Mouse (Mus musculus) heart, postnatal 36 days (tissue): Measurements from ENCODE around the gene Olfr1123. TPM values are rescaled to one million over a fixed set of nuclear protein-coding genes. Genes with fewer than 3 reads are reported as not detected.
"Not testable (repeated sequence)": the region's sequence is repeated elsewhere in the genome, so short reads cannot be mapped to it uniquely, and the experiment has no call there.

Experiments used
- DNase-seq, 2 experiments: peaks; one replicate each; pipeline ENCODE4 v3.0.0; 2021 to 2022
- intact Hi-C: fragments of 180-260 bp; cut with DNase I; formaldehyde crosslinking; loops from one replicate; pipeline ENCODE4 v1.15.1; 2025
- total RNA-seq, 2 experiments: library from RNA; stranded (reverse); gene quantifications; 2 replicates each; pipeline ENCODE4 v1.2.3; 2021

Gene Olfr1123
- total RNA-seq, result not detected

DNA sequence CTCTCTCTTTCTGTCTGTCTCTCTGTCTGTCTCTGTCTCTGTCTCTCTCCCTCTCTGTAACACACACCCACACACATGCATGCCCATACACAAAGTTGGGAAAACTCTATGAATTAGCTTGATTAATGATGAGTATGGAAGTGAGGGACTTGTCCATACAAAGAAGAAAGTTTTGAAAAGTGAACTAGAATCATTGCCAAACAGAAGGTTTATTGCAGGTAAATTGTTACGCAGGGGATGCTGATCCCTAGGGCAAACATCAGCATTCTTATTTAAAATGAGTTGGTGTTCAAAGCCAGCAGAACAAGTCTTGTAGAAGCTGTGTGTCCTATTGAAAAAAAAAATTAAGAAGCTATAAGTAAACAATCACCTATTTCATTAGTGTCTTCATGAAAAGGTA lies at the start of gene Olfr1123:
Gene Olfr1123, plus strand, starts transcription at position 301 of the 400 bp plus-strand sequence.
- no peak for DNase-seq
- intact Hi-C loops, result no loop called here

DNA sequence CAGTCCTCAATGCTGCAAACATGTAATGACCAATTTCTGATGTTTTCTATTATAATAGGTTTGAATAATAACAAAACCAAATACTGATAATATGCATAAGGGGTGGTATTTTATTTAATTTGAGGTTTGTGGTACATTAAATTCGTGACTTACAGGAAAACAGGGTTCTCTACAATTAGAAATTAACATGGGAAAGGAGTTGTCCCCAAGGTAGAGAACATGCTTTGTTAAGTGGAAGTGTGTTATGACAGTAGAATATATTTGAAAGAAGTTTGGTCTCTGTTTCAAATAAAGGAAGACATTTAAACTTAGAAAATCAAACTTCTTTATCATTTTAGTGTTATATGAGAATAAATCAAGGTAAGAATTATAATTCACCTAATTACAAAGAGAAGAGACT lies 46.8 kb upstream of the Olfr1123 start, which contains the start of gene Olfr1121:
Gene Olfr1121, plus strand, starts transcription at position 301 of the 400 bp plus-strand sequence.
- intact Hi-C loops, result no loop called here
- no peak for DNase-seq

DNA sequence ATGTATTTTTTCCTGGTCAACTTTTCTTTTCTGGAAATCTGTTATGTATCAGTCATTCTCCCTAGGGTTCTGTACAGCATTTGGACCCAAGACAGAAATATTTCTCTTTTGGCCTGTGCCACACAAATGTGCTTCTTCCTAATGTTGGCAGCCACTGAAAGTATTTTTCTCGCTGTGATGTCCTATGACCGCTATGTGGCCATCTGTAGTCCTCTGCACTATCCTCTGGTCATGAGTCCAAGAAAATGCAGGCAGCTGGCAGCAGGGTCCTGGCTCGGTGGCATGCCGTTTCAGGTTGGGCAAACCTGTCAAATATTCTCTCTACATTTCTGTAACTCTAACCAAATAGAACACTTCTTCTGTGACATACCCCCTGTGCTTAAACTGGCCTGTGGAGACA lies 44.7 kb upstream of the Olfr1123 start:
- no peak for DNase-seq
- intact Hi-C loops, result no loop called here

DNA sequence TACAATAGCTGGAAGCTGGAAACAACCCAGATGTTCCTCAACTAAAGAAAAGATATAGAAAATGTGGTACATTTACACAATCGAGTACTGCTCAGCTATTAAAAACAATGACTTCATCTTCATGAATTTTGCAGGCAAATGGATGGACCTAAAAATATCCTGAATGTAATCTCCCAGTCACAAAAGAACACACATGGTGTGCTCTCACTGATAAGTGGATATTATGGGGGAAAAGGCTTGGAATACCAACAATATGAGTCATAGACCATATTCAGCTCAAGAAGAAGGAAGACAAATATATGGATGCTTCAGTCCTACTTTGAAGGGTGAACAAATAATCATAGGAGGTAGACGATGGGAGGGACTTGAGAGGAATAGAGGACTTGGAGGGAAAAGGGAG lies 32.5 kb upstream of the Olfr1123 start:
- intact Hi-C loops, result no loop called here
- DNase-seq, result no peak

DNA sequence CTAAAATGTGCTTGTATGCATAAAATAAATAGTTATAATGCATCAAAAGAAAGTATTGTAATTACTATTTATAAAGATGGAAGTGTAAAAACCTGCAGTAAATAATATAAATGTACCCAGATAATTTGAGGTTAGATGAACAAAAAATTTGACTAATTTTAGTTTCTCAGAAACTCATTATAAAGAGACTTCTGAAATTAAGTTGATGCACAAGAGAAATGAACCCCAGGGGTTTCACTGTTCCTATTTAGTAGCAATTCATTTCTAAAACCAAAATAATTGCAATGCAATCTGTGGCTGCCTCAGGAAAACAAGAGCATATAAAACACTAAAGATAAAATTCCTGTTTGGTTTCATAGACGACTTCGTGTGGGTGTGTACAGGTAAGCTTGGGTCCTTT lies 30.9 kb upstream of the Olfr1123 start, which contains the start of gene Olfr1122:
Gene Olfr1122, plus strand, starts transcription at position 301 of the 400 bp plus-strand sequence.
- intact Hi-C loops, result no loop called here
- no peak for DNase-seq

DNA sequence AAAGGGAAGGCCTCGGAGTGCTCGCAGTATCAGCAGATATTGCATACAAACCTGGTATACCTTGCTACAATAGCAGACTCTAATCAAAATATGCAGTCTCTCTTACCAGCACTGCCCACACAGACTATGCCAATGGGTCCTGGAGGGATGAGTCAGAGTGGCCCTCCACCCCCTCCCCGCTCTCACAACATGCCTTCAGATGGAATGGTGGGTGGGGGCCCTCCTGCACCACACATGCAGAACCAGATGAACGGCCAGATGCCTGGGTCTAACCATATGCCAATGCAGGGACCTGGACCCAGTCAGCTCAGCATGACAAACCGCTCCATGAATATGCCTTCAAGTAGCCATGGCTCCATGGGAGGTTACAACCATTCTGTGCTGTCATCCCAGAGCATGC lies 22.8 kb upstream of the Olfr1123 start:
- intact Hi-C loops, result not testable (repeated sequence)

DNA sequence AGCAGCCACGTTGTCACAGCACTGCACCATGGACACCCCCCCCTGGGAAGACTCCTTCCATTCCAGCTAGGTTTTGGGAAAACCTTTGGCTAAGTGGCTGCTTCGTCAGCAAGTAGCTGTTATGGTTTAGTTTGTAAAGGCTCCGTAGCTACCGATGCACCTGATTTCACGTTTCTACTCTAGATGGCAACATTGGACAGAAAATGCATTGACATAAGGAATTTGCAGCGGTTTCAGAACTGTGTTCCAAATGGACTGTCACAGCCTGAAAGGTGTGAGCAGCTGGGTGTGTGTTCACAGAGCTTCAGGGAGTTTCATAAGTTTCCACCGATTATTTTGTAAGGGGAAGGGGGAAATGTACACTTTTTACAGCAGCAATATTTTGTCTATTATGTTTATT lies 21.7 kb upstream of the Olfr1123 start:
- intact Hi-C loops, DNase-seq: not testable (repeated sequence)

More for the DNA sequence above, 22.8 kb upstream of the Olfr1123 start:
- DNase-seq, result not testable (repeated sequence)

DNA sequence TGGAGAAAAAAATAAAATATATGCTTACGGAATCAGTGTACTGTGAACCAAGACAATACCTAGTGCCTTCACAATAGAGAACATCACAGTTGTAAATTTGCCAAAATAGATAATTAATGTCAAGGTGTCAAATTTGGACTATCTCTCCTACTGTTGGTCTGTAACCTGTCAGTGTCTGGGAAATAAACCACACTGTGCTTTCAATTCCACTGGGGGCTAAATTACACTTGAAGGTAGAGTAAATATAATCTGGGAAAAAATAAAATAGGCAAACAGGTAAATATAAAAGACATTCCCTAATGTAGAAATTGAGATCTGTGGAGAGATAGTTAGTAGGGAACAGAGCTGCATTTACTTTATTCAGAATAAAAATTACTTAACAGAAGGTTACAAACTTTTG lies 13.5 kb downstream of the Olfr1123 start, which contains the start of gene Olfr1124:
Gene Olfr1124, plus strand, starts transcription at position 301 of the 400 bp plus-strand sequence.
- DNase-seq, result no peak
- intact Hi-C loops, result no loop called here

DNA sequence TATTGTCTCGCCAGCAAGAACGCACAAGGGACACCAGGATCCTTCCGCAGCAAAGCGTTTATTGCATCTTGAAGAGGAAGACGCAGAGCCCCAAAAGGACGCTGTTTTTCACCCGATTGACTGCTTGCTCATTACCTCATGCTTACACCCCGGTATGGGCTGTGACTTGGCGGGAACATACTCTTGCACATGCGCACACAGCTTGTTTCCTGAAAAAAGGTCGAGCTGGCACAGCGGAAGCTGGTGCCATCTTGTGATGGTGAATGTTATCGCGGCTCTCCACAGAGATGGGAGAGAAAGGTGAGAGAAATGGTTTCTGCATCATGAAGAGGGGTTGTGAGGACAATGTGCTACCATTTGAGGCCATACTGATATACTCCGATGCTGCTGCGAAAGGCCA lies 21.3 kb downstream of the Olfr1123 start:
- intact Hi-C loops, result no loop called here
- no peak for DNase-seq

DNA sequence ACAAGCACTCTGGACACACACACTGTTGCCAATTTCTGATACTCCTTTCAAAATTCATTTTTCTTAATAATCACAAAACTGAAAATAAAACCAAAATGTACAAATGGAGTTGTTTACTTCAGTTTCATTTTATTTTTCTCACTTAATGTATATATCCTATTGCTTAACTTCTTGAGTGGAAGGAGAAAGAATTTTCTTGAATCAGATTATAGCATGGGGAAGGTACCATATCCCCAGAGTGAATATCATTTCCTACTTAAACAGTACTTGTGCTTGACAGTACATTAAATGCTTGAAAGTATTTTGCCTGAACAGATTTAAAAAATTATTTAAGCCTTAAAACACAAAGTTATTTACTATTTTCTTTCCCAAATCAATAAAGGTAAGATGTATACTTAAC lies 37.2 kb downstream of the Olfr1123 start, which contains the start of gene Olfr1126:
Gene Olfr1126, plus strand, starts transcription at position 301 of the 400 bp plus-strand sequence.
- intact Hi-C loops, result no loop called here
- no peak for DNase-seq

DNA sequence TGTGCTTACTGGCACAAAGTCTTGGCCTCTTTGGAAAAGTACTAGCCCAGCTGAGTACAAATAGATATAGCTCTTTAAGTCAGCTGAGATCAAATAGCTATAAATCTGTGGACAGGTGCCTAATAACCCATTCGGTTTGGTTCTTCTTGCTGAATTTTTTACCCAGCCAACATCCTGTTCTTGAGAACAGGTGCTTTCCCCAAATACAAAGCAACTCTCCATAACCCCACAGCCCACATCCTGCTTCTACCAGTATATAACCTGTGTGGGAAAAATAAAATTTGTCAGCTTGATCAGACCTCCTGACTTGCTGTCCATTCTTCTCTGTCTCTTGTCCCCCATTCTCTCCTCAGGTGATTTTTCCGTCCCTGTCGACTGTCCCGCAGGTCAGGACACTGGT lies 45.3 kb downstream of the Olfr1123 start:
- DNase-seq, result no peak
- intact Hi-C loops, result no loop called here

Other genes starting within 250 kb of the Olfr1123 start
- gene Olfr1112, start 228.8 kb upstream of the Olfr1123 start, total RNA-seq, result not detected
- gene Olfr1113, start 207.7 kb upstream of the Olfr1123 start, total RNA-seq, result not detected
- not detected for gene Olfr1115, start 168.6 kb upstream of the Olfr1123 start, total RNA-seq
- gene Olfr1116, start 149.1 kb upstream of the Olfr1123 start, total RNA-seq, result not detected
- not detected for gene Olfr1118, start 109.1 kb upstream of the Olfr1123 start, total RNA-seq
- gene Olfr1120, start 61.8 kb upstream of the Olfr1123 start, total RNA-seq, result not detected
- gene Olfr1121, start 46.7 kb upstream of the Olfr1123 start, total RNA-seq, result not detected
- not detected for gene Olfr1122, start 30.8 kb upstream of the Olfr1123 start, total RNA-seq
- not detected for gene Olfr1124, start 13.6 kb downstream of the Olfr1123 start, total RNA-seq
- not detected for gene Olfr1126, start 37.3 kb downstream of the Olfr1123 start, total RNA-seq
- not detected for gene Pramel7, start 80.5 kb downstream of the Olfr1123 start, total RNA-seq
- gene Pramel6, start 89.9 kb downstream of the Olfr1123 start, total RNA-seq, result not detected
- gene Olfr153, start 115.2 kb downstream of the Olfr1123 start, total RNA-seq, result not detected
- not detected for gene Olfr1128, start 128.9 kb downstream of the Olfr1123 start, total RNA-seq
- gene Olfr1129, start 157.3 kb downstream of the Olfr1123 start, total RNA-seq, result not detected
- not detected for gene Olfr1130, start 189.6 kb downstream of the Olfr1123 start, total RNA-seq
- not detected for gene Olfr1131, start 210.5 kb downstream of the Olfr1123 start, total RNA-seq
- gene Olfr1132, start 220.9 kb downstream of the Olfr1123 start, total RNA-seq, result not detected
- gene Olfr1133, start 230.7 kb downstream of the Olfr1123 start, total RNA-seq, result not detected
- not detected for gene Olfr1134, start 241.8 kb downstream of the Olfr1123 start, total RNA-seq